Mouse (Mus musculus): Measurements from ENCODE around the gene Ccdc146. TPM values are rescaled to one million over a fixed set of nuclear protein-coding genes. Genes with fewer than 3 reads are reported as not detected.
A peak's percentile ranks its signal among the peaks of the same experiment; 100 is the strongest.
"Not testable (repeated sequence)": the region's sequence is repeated elsewhere in the genome, so short reads cannot be mapped to it uniquely, and the experiment has no call there.

The Ccdc146 gene
- polyA plus RNA-seq, 1 experiment from 2014 or later, result 1.5 TPM

- Histone ChIP-seq H3K9ac (no peak overlapping the region), H3K36me3 (no peaks in the 10 kb centered on the region), H3K27ac (no peak overlapping the region), H3K27me3 (no peaks in the 10 kb centered on the region), H3K4me3 (no peak overlapping the region), H3K4me2 (no peak overlapping the region), H3K9me3 (no peaks in the 10 kb centered on the region), H3K4me1 (no peaks in the 10 kb centered on the region)
- 87% methylated on average over 3 of the region's 3 CpGs for WGBS
- no peak for ATAC-seq (ENCODE audit: borderline replicate concordance, extremely low read depth, low FRiP score, low TSS enrichment)
Measured at GRCm38 (mm10) chr5:21314696-21315095, 109.8 kb downstream of the Ccdc146 start.

- no peak overlapping the region for H3K4me3 ChIP-seq
- ATAC-seq (ENCODE audit: borderline replicate concordance, extremely low read depth, low FRiP score, low TSS enrichment), result no peak
- no peaks in the 10 kb centered on the region for H3K4me1 ChIP-seq
- H3K27ac ChIP-seq, result no peak overlapping the region
- H3K36me3 ChIP-seq, result no peaks in the 10 kb centered on the region
- no peaks in the 10 kb centered on the region for H3K27me3 ChIP-seq
- no peak overlapping the region for H3K4me2 ChIP-seq
- WGBS, result 74% methylated on average over 5 of the region's 5 CpGs
- H3K9ac ChIP-seq, result no peak overlapping the region
- H3K9me3 ChIP-seq, result no peaks in the 10 kb centered on the region
Measured at GRCm38 (mm10) chr5:21307165-21307564, 117.3 kb downstream of the Ccdc146 start.

- Histone ChIP-seq H3K9me3 (no peaks in the 10 kb centered on the region), H3K4me2 (no peak overlapping the region), H3K4me1 (no peaks in the 10 kb centered on the region), H3K27ac (no peak overlapping the region), H3K36me3 (no peaks in the 10 kb centered on the region), H3K27me3 (no peaks in the 10 kb centered on the region), H3K4me3 (no peak overlapping the region), H3K9ac (no peak overlapping the region)
- WGBS, result 48% methylated on average over 6 of the region's 6 CpGs
- ATAC-seq (ENCODE audit: borderline replicate concordance, extremely low read depth, low FRiP score, low TSS enrichment), result no peak
Measured at GRCm38 (mm10) chr5:21301011-21301410, 123.5 kb downstream of the Ccdc146 start.

- Histone ChIP-seq H3K4me1 (no peaks in the 10 kb centered on the region), H3K27me3 (no peaks in the 10 kb centered on the region), H3K4me3 (no peak overlapping the region), H3K9ac (no peak overlapping the region), H3K27ac (no peak overlapping the region), H3K36me3 (no peaks in the 10 kb centered on the region), H3K9me3 (no peaks in the 10 kb centered on the region), H3K4me2 (no peak overlapping the region)
- no peak for ATAC-seq (ENCODE audit: borderline replicate concordance, extremely low read depth, low FRiP score, low TSS enrichment)
- WGBS, result 93% methylated on average over 3 of the region's 3 CpGs
Measured at GRCm38 (mm10) chr5:21300058-21300457, 124.4 kb downstream of the Ccdc146 start.

- H3K9ac ChIP-seq, result no peak overlapping the region
- H3K4me2 ChIP-seq, result no peak overlapping the region
- no peaks in the 10 kb centered on the region for H3K9me3 ChIP-seq
- no peak overlapping the region for H3K27ac ChIP-seq
- H3K4me1 ChIP-seq, result no peaks in the 10 kb centered on the region
- no peaks in the 10 kb centered on the region for H3K36me3 ChIP-seq
- ATAC-seq (ENCODE audit: borderline replicate concordance, extremely low read depth, low FRiP score, low TSS enrichment), result no peak
- no peak overlapping the region for H3K4me3 ChIP-seq
- H3K27me3 ChIP-seq, result no peaks in the 10 kb centered on the region
- WGBS, result 52% methylated on average over 21 of the region's 21 CpGs
Measured at GRCm38 (mm10) chr5:21299076-21299755, 125.3 kb downstream of the Ccdc146 start.

- Histone ChIP-seq H3K9ac (no peak overlapping the region), H3K9me3 (no peaks in the 10 kb centered on the region), H3K27me3 (no peaks in the 10 kb centered on the region), H3K4me2 (no peak overlapping the region), H3K4me1 (no peaks in the 10 kb centered on the region), H3K4me3 (no peak overlapping the region), H3K27ac (no peak overlapping the region), H3K36me3 (no peaks in the 10 kb centered on the region)
- ATAC-seq (ENCODE audit: borderline replicate concordance, extremely low read depth, low FRiP score, low TSS enrichment), result no peak
- 77% methylated on average over 8 of the region's 8 CpGs for WGBS
Measured at GRCm38 (mm10) chr5:21295683-21296082, 128.8 kb downstream of the Ccdc146 start.

- Histone ChIP-seq H3K27me3 (no peaks in the 10 kb centered on the region), H3K36me3 (no peaks in the 10 kb centered on the region), H3K9ac (no peak overlapping the region), H3K9me3 (no peaks in the 10 kb centered on the region), H3K27ac (no peak overlapping the region; the same call in 1 of the 2 replicates), H3K4me2 (no peak overlapping the region), H3K4me1 (no peaks in the 10 kb centered on the region), H3K4me3 (no peak overlapping the region)
- 58% methylated on average over 8 of the region's 8 CpGs for WGBS
- ATAC-seq (ENCODE audit: borderline replicate concordance, extremely low read depth, low FRiP score, low TSS enrichment), result no peak; the same call in 1 of the 2 replicates
Measured at GRCm38 (mm10) chr5:21290594-21290993, 133.9 kb downstream of the Ccdc146 start.

GRCm38 (mm10) chr5:21288658-21289435 is 135.6 kb downstream of the Ccdc146 start:
- Histone ChIP-seq H3K9me3 (no peaks in the 10 kb centered on the region), H3K27ac (peak overlapping the region; percentile 29; the same call in 1 of the 2 replicates), H3K4me1 (no peaks in the 10 kb centered on the region), H3K36me3 (no peaks in the 10 kb centered on the region), H3K9ac (no peak overlapping the region), H3K4me2 (no peak overlapping the region), H3K27me3 (no peaks in the 10 kb centered on the region), H3K4me3 (no peak overlapping the region)
- no peak for ATAC-seq (ENCODE audit: borderline replicate concordance, extremely low read depth, low FRiP score, low TSS enrichment)
- WGBS, result 51% methylated on average over 7 of the region's 7 CpGs

GRCm38 (mm10) chr5:21283356-21284062 is 141.0 kb downstream of the Ccdc146 start:
- Histone ChIP-seq H3K4me2 (no peak overlapping the region), H3K27me3 (no peaks in the 10 kb centered on the region), H3K9me3 (no peaks in the 10 kb centered on the region), H3K27ac (no peak overlapping the region), H3K36me3 (no peaks in the 10 kb centered on the region), H3K9ac (no peak overlapping the region), H3K4me3 (no peak overlapping the region), H3K4me1 (no peaks in the 10 kb centered on the region)
- 84% methylated on average over 12 of the region's 12 CpGs for WGBS
- no peak for ATAC-seq (ENCODE audit: borderline replicate concordance, extremely low read depth, low FRiP score, low TSS enrichment)

- 42% methylated on average over 2 of the region's 2 CpGs for WGBS
- H3K9me3 ChIP-seq; H3K36me3 ChIP-seq; H3K27me3 ChIP-seq; H3K4me2 ChIP-seq; H3K4me3 ChIP-seq; H3K9ac ChIP-seq; H3K4me1 ChIP-seq; ATAC-seq (ENCODE audit: borderline replicate concordance, extremely low read depth, low FRiP score, low TSS enrichment); H3K27ac ChIP-seq: not testable (repeated sequence)
Measured at GRCm38 (mm10) chr5:21277685-21278084, 146.8 kb downstream of the Ccdc146 start.

GRCm38 (mm10) chr5:21271386-21272354 is 152.8 kb downstream of the Ccdc146 start:
- Histone ChIP-seq H3K9ac (no peak overlapping the region), H3K4me1 (no peaks in the 10 kb centered on the region), H3K4me3 (no peak overlapping the region), H3K4me2 (no peak overlapping the region), H3K9me3 (no peaks in the 10 kb centered on the region), H3K27ac (no peak overlapping the region), H3K36me3 (no peaks in the 10 kb centered on the region), H3K27me3 (no peaks in the 10 kb centered on the region)
- 62% methylated on average over 9 of the region's 9 CpGs for WGBS
- ATAC-seq (ENCODE audit: borderline replicate concordance, extremely low read depth, low FRiP score, low TSS enrichment), result no peak; the same call in 1 of the 2 replicates

All from lung, embryonic 15.5 days (tissue).